Mouse (Mus musculus): ENCODE measurements around the gene Mef2d.

GRCm38 (mm10) chr3:88100251-88100650 lies 41.9 kb upstream of the Mef2d start:
- TF ChIP-seq CTCF (IDR thresholded peaks at IDR 0.05; ENCODE audit: control insufficient read depth, insufficient read depth, low read length), result no peak
- no peak for TF ChIP-seq POLR2A (IDR thresholded peaks at IDR 0.05; ENCODE audit: borderline replicate concordance, control insufficient read depth, low read depth, low read length)

Measured in bone marrow, adult 2 months (tissue).